ENCODE assay signal across 10 mouse cellular contexts in genomic region chr2:58486441-58487278, GRCm38 (mm10). TPM values are rescaled to one million over a fixed set of nuclear protein-coding genes. Genes with fewer than 3 reads are reported as not detected.
DNase-seq lines count a peak whose midpoint lies in the region; ATAC-seq and TF ChIP-seq lines count a peak whose summit lies in the region.
"Had no signal": no experiment of that assay in that cellular context is flagged by ENCODE, and none has a peak within 500 bp of the region (broad histone marks: within the 10 kb centered on the region; RNA-seq: fewer than 3 reads in every experiment).

No protein-coding gene starts in this region.

- TF ChIP-seq CTCF in embryonic fibroblast, embryonic 13.5 days (IDR thresholded peaks at IDR 0.05; ENCODE audit: borderline replicate concordance, insufficient read depth, low read length): no peak

- H3K4me3 ChIP-seq in kidney, embryonic 14.5 days (ENCODE audit: low read length): no peak overlapping the region
- no peak overlapping the region for H3K4me3 ChIP-seq in kidney, embryonic 15.5 days (replicated peaks)
- H3K4me3 ChIP-seq in embryonic fibroblast, embryonic 13.5 days (ENCODE audit: insufficient read depth, low read length): no peak overlapping the region
- no peak overlapping the region for H3K4me3 ChIP-seq in midbrain, embryonic 14.5 days (replicated peaks; ENCODE audit: low read depth, low read length)
- H3K4me3 ChIP-seq: embryonic facial prominence, embryonic 15.5 days had no signal

- peak; percentile 65 for ATAC-seq in kidney, embryonic 14.5 days (ENCODE audit: low FRiP score, low TSS enrichment)
- ATAC-seq in kidney, embryonic 15.5 days (replicated peaks; ENCODE audit: low FRiP score): no peak
- ATAC-seq in midbrain, embryonic 14.5 days (ENCODE audit: low FRiP score, low TSS enrichment): no peak; the same call in 1 of the 2 replicates

- H3K36me3 ChIP-seq in kidney, embryonic 14.5 days (ENCODE audit: control insufficient read depth, insufficient read depth, low read length): peaks cover 2% of the 10 kb centered on the region; the same call in 1 of the 2 replicates
- H3K36me3 ChIP-seq in kidney, embryonic 15.5 days: no peaks in the 10 kb centered on the region; the same call in 1 of the 2 replicates
- H3K36me3 ChIP-seq in midbrain, embryonic 14.5 days (ENCODE audit: control insufficient read depth, insufficient read depth, low read length): no peaks in the 10 kb centered on the region
- H3K36me3 ChIP-seq: embryonic facial prominence, embryonic 15.5 days had no signal

- no peak overlapping the region for H3K9ac ChIP-seq in kidney, embryonic 14.5 days (ENCODE audit: low read depth, low read length)
- H3K9ac ChIP-seq in kidney, embryonic 15.5 days: no peak overlapping the region
- no peak overlapping the region for H3K9ac ChIP-seq in midbrain, embryonic 14.5 days (replicated peaks; ENCODE audit: low read length)
- H3K9ac ChIP-seq: embryonic facial prominence, embryonic 15.5 days had no signal

- no peaks in the 10 kb centered on the region for H3K9me3 ChIP-seq in kidney, embryonic 14.5 days (ENCODE audit: control insufficient read depth, low read length)
- no peaks in the 10 kb centered on the region for H3K9me3 ChIP-seq in kidney, embryonic 15.5 days (replicated peaks)
- no peaks in the 10 kb centered on the region for H3K9me3 ChIP-seq in midbrain, embryonic 14.5 days (ENCODE audit: control insufficient read depth, low read length)
- H3K9me3 ChIP-seq: embryonic facial prominence, embryonic 15.5 days had no signal

- peak; percentile 58 for DNase-seq in gonadal fat pad, adult 2 months (ENCODE audit: low read depth)
- peak; percentile 35 for DNase-seq in midbrain, embryonic 14.5 days
- no peak for DNase-seq in right cerebral cortex, adult 2 months (ENCODE audit: low spot score in 2 of 2)
- no peak for DNase-seq in layer of hippocampus, adult 9-11 months

- no peak overlapping the region for H3K4me2 ChIP-seq in kidney, embryonic 14.5 days (replicated peaks; ENCODE audit: low read depth, low read length)
- H3K4me2 ChIP-seq in kidney, embryonic 15.5 days: no peak overlapping the region
- H3K4me2 ChIP-seq in midbrain, embryonic 14.5 days (ENCODE audit: low read length): no peak overlapping the region
- H3K4me2 ChIP-seq: embryonic facial prominence, embryonic 15.5 days had no signal

- no peaks in the 10 kb centered on the region for H3K27me3 ChIP-seq in kidney, embryonic 14.5 days (ENCODE audit: control insufficient read depth, insufficient read depth, low read length)
- no peaks in the 10 kb centered on the region for H3K27me3 ChIP-seq in kidney, embryonic 15.5 days
- H3K27me3 ChIP-seq in midbrain, embryonic 14.5 days (ENCODE audit: control insufficient read depth, insufficient read depth, low read length): no peaks in the 10 kb centered on the region
- H3K27me3 ChIP-seq: embryonic facial prominence, embryonic 15.5 days had no signal

- no peak for TF ChIP-seq POLR2A in embryonic fibroblast, embryonic 13.5 days (IDR thresholded peaks at IDR 0.05; ENCODE audit: low read depth, low read length)

- H3K27ac ChIP-seq in kidney, embryonic 14.5 days (ENCODE audit: low read depth, low read length): no peak overlapping the region
- no peak overlapping the region for H3K27ac ChIP-seq in kidney, embryonic 15.5 days
- peak overlapping the region; percentile 55; the same call in 1 of the 2 replicates for H3K27ac ChIP-seq in embryonic fibroblast, embryonic 13.5 days (ENCODE audit: insufficient read depth, low read length)
- peak overlapping the region; percentile 32; the same call in 1 of the 2 replicates for H3K27ac ChIP-seq in midbrain, embryonic 14.5 days (replicated peaks; ENCODE audit: low read depth, low read length)

- 52% methylated on average over 14 of the region's 14 CpGs for WGBS in kidney, embryonic 14.5 days
- 57% methylated on average over 14 of the region's 14 CpGs for WGBS in kidney, embryonic 15.5 days
- WGBS in midbrain, embryonic 14.5 days: 59% methylated on average over 14 of the region's 14 CpGs

- peaks cover 7% of the 10 kb centered on the region; the same call in 1 of the 2 replicates for H3K4me1 ChIP-seq in kidney, embryonic 14.5 days (ENCODE audit: control insufficient read depth, insufficient read depth, low read length)
- peaks cover 24% of the 10 kb centered on the region for H3K4me1 ChIP-seq in kidney, embryonic 15.5 days
- H3K4me1 ChIP-seq in embryonic fibroblast, embryonic 13.5 days (ENCODE audit: control insufficient read depth, insufficient read depth, low read length): peaks cover 21% of the 10 kb centered on the region
- H3K4me1 ChIP-seq in midbrain, embryonic 14.5 days (ENCODE audit: control insufficient read depth, insufficient read depth, low read length): peaks cover 11% of the 10 kb centered on the region; the same call in 1 of the 2 replicates

RNA-seq across cellular contexts. Expression of gene Gm17409, which starts 16.7 kb away (rescaled TPM):
- 0.20 TPM in 1 of 2 replicates, not detected in the other for polyA plus RNA-seq in kidney, embryonic 14.5 days (2014; fragmentation: Nextera tagmentation; extraction: Ambion mirVana)
- polyA plus RNA-seq in kidney, embryonic 15.5 days (2015; fragmentation: Nextera tagmentation; extraction: Ambion mirVana): not detected in 2 replicates
- not detected in 2 replicates for polyA plus RNA-seq in embryonic fibroblast, embryonic 13.5 days (2011; ENCODE audit: insufficient read length, low read depth, missing spikeins)
- polyA plus RNA-seq in gonadal fat pad, adult 2 months (2012; rRNA removed): not detected in 2 replicates
- not detected in 2 replicates for polyA plus RNA-seq in midbrain, embryonic 14.5 days (2014; fragmentation: Nextera tagmentation; extraction: Ambion mirVana)
- polyA plus RNA-seq: embryonic facial prominence, embryonic 15.5 days; intestine, embryonic 14.5 days; small intestine, adult 2 months had no signal

Comparison
In these comparisons a context has a peak if more than half of its experiments do, and no peak if none do; other contexts are left out.
1. H3K27ac ChIP-seq: peak in embryonic fibroblast, embryonic 13.5 days (single experiment) and midbrain, embryonic 14.5 days (single experiment); none in kidney, embryonic 14.5 days (single experiment) and kidney, embryonic 15.5 days (single experiment).
2. DNase-seq: peak in gonadal fat pad, adult 2 months (single experiment) and midbrain, embryonic 14.5 days (single experiment); none in right cerebral cortex, adult 2 months (0 of 2) and layer of hippocampus, adult 9-11 months (single experiment).